In the genomic region with DNA sequence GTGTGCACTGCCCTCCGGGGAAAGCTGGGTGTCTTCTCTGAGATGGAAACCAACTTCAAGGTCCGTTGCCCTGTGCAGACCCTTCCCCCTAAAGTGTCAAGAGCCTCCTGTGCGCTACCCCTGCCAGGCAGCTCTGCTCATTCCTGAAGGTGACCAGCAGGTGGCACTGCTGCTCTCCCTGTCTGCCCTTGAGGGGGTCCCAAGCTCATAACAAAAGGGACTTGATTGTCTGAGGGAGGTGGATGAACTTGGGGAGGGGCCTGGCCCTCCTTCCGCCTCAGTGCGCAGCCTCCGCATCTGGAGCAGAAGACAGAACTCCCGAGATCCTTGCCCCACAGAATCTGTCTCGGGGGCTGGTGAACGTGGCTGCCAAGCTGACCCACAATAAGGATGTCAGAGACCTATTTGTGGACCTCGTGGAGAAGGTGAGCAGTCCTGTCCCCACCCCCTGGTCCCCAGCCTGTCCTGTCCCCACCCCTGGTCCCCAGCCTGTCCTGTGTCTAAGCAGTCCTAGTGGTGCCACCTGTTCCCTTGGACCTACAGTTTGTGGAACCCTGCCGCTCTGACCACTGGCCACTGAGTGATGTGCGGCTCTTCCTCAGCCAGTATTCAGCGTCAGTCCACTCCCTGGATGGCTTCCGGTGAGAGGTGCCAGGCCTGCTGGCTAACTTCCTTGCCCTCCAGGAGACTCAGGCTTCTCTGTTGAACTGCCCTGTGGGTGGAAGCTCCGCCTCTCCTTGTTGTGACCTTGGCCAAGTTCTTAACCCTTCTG, we compare ENCODE assay signal across 8 mouse cellular contexts. TPM values are rescaled to one million over a fixed set of nuclear protein-coding genes. Genes with fewer than 3 reads are reported as not detected.
A peak's percentile ranks its signal among the peaks of the same experiment; 100 is the strongest.
DNase-seq lines count a peak whose midpoint lies in the region; ATAC-seq and TF ChIP-seq lines count a peak whose summit lies in the region.

No protein-coding gene starts in this region.

- H3K27me3 ChIP-seq in forebrain, embryonic 12.5 days, result peaks cover 5% of the 10 kb centered on the region
- H3K27me3 ChIP-seq in hindbrain, postnatal 0 days (ENCODE audit: insufficient read depth, low read length), result no peaks in the 10 kb centered on the region
- no peaks in the 10 kb centered on the region for H3K27me3 ChIP-seq in liver, postnatal 0 days (ENCODE audit: insufficient read depth, low read length)
- H3K27me3 ChIP-seq in neural tube, embryonic 15.5 days (replicated peaks), result peaks cover 4% of the 10 kb centered on the region; the same call in 1 of the 2 replicates

- H3K9me3 ChIP-seq in forebrain, embryonic 12.5 days, result no peaks in the 10 kb centered on the region
- no peaks in the 10 kb centered on the region for H3K9me3 ChIP-seq in hindbrain, postnatal 0 days (ENCODE audit: low read length)
- no peaks in the 10 kb centered on the region for H3K9me3 ChIP-seq in liver, postnatal 0 days (ENCODE audit: low read length)
- H3K9me3 ChIP-seq in neural tube, embryonic 15.5 days (replicated peaks), result no peaks in the 10 kb centered on the region

- TF ChIP-seq CTCF in left cerebral cortex, adult 2 months (IDR thresholded peaks at IDR 0.05), result peak; percentile 92
- TF ChIP-seq CTCF in bone marrow, adult 2 months (IDR thresholded peaks at IDR 0.05; ENCODE audit: control insufficient read depth, insufficient read depth, low read length), result peak; percentile 86
- TF ChIP-seq CTCF in hindbrain, postnatal 0 days (IDR thresholded peaks at IDR 0.05; ENCODE audit: low read depth), result peak; percentile 93
- TF ChIP-seq CTCF in liver, postnatal 0 days (IDR thresholded peaks at IDR 0.05; ENCODE audit: low read depth), result peak; percentile 87

- DNase-seq in left cerebral cortex, adult 2 months (ENCODE audit: extremely low spot score in 1 of 2, low spot score in 2 of 2), result peak; percentile 49 to 54
- no peak for DNase-seq in left cerebral cortex, adult 11 months (ENCODE audit: low spot score)
- DNase-seq in hindbrain, postnatal 0 days (ENCODE audit: low spot score), result peak; percentile 86
- peak; percentile 59 for DNase-seq in liver, postnatal 0 days
- DNase-seq in urinary bladder, postnatal 36 days (ENCODE audit: low spot score in 2 of 2), result no peak

- TF ChIP-seq POLR2A in bone marrow, adult 2 months (IDR thresholded peaks at IDR 0.05; ENCODE audit: borderline replicate concordance, control insufficient read depth, low read depth, low read length), result 0 out of 2 replicates have a peak, but pooled peaks have one; percentile 9

- peak overlapping the region; percentile 36 for H3K9ac ChIP-seq in forebrain, embryonic 12.5 days
- H3K9ac ChIP-seq in hindbrain, postnatal 0 days (replicated peaks; ENCODE audit: low read length), result 0 out of 2 replicates have a peak overlapping the region, but pooled peaks have one; percentile 19
- no peak overlapping the region for H3K9ac ChIP-seq in liver, postnatal 0 days (replicated peaks)
- peak overlapping the region; percentile 46 for H3K9ac ChIP-seq in neural tube, embryonic 15.5 days (replicated peaks)

- 0 out of 2 replicates have a peak overlapping the region, but pooled peaks have one; percentile 7 for H3K4me3 ChIP-seq in left cerebral cortex, adult 2 months
- H3K4me3 ChIP-seq in bone marrow, adult 2 months (replicated peaks; ENCODE audit: control insufficient read depth, low read depth, low read length), result no peak overlapping the region
- peak overlapping the region; percentile 28 for H3K4me3 ChIP-seq in forebrain, embryonic 12.5 days (replicated peaks)
- 0 out of 2 replicates have a peak overlapping the region, but pooled peaks have one; percentile 16 for H3K4me3 ChIP-seq in hindbrain, postnatal 0 days (ENCODE audit: low read length)
- H3K4me3 ChIP-seq in liver, postnatal 0 days (ENCODE audit: low read depth, low read length), result no peak overlapping the region
- peak overlapping the region; percentile 27 for H3K4me3 ChIP-seq in neural tube, embryonic 15.5 days (replicated peaks)

- H3K4me1 ChIP-seq in bone marrow, adult 2 months (ENCODE audit: control insufficient read depth, insufficient read depth, low read length), result no peaks in the 10 kb centered on the region
- peaks cover 33% of the 10 kb centered on the region for H3K4me1 ChIP-seq in forebrain, embryonic 12.5 days
- H3K4me1 ChIP-seq in hindbrain, postnatal 0 days (ENCODE audit: insufficient read depth, low read length), result peaks cover 8% of the 10 kb centered on the region
- H3K4me1 ChIP-seq in liver, postnatal 0 days (ENCODE audit: insufficient read depth), result peaks cover 12% of the 10 kb centered on the region
- H3K4me1 ChIP-seq in neural tube, embryonic 15.5 days, result peaks cover 32% of the 10 kb centered on the region

- H3K4me2 ChIP-seq in forebrain, embryonic 12.5 days, result peak overlapping the region; percentile 40
- peak overlapping the region; percentile 45 for H3K4me2 ChIP-seq in hindbrain, postnatal 0 days (ENCODE audit: low read depth, low read length)
- no peak overlapping the region for H3K4me2 ChIP-seq in liver, postnatal 0 days (ENCODE audit: low read depth, low read length)
- H3K4me2 ChIP-seq in neural tube, embryonic 15.5 days, result peak overlapping the region; percentile 49

- intact Hi-C loops in left cerebral cortex, adult 2 months (cut with DNase I), result loop anchor here (5.0 kb wide), 1 partner anchor 103 kb away; the partner anchor contains the start of gene Ap5b1

- peak; percentile 59 for ATAC-seq in forebrain, embryonic 12.5 days (ENCODE audit: low FRiP score)
- ATAC-seq in hindbrain, postnatal 0 days, result peak; percentile 44
- ATAC-seq in liver, postnatal 0 days, result no peak
- peak; percentile 42 for ATAC-seq in neural tube, embryonic 15.5 days (ENCODE audit: low FRiP score)

- TF ChIP-seq EP300 in liver, postnatal 0 days (IDR thresholded peaks at IDR 0.05; ENCODE audit: low read depth), result no peak

- 68% methylated on average over 15 of the region's 15 CpGs for WGBS in bone marrow, adult 2 months
- WGBS in forebrain, embryonic 12.5 days, result 44% methylated on average over 15 of the region's 15 CpGs
- 28% methylated on average over 15 of the region's 15 CpGs for WGBS in hindbrain, postnatal 0 days
- WGBS in liver, postnatal 0 days (ENCODE audit: insufficient replicate concordance), result 69% methylated on average over 15 of the region's 15 CpGs
- 37% methylated on average over 15 of the region's 15 CpGs for WGBS in neural tube, embryonic 15.5 days

- peaks cover 52% of the 10 kb centered on the region for H3K36me3 ChIP-seq in forebrain, embryonic 12.5 days (replicated peaks)
- peaks cover 35% of the 10 kb centered on the region for H3K36me3 ChIP-seq in hindbrain, postnatal 0 days (ENCODE audit: insufficient read depth, low read length)
- H3K36me3 ChIP-seq in liver, postnatal 0 days (replicated peaks; ENCODE audit: insufficient read depth, low read length), result peaks cover 37% of the 10 kb centered on the region
- H3K36me3 ChIP-seq in neural tube, embryonic 15.5 days, result peaks cover 46% of the 10 kb centered on the region

- 0 out of 2 replicates have a peak overlapping the region, but pooled peaks have one; percentile 19 for H3K27ac ChIP-seq in left cerebral cortex, adult 2 months
- no peak overlapping the region for H3K27ac ChIP-seq in bone marrow, adult 2 months (ENCODE audit: control insufficient read depth, insufficient read depth, low read depth, low read length, poor library complexity)
- peak overlapping the region; percentile 5 for H3K27ac ChIP-seq in forebrain, embryonic 12.5 days
- H3K27ac ChIP-seq in hindbrain, postnatal 0 days, result peak overlapping the region; percentile 43
- no peak overlapping the region for H3K27ac ChIP-seq in liver, postnatal 0 days (ENCODE audit: low read depth)
- peak overlapping the region; percentile 65 for H3K27ac ChIP-seq in neural tube, embryonic 15.5 days (replicated peaks)

RNA-seq across cellular contexts. Expression of gene Fibp, which starts 3.6 kb away (rescaled TPM):
- 10 to 100 TPM; 88.9 to 92.1 TPM for total RNA-seq in left cerebral cortex, adult 2 months (2021)
- polyA plus RNA-seq in bone marrow, adult 2 months (2011; ENCODE audit: insufficient read depth, insufficient read length, low replicate concordance, missing spikeins), result 76.0 and 88.6 TPM in 2 replicates
- 122 and 128 TPM in 2 replicates for polyA plus RNA-seq in forebrain, embryonic 12.5 days (2016; fragmentation: Nextera tagmentation; extraction: Ambion mirVana)
- 76.1 and 103 TPM in 2 replicates for total RNA-seq in hindbrain, postnatal 0 days (2014; rRNA removed)
- polyA plus RNA-seq in hindbrain, postnatal 0 days (2015; fragmentation: Nextera tagmentation; extraction: Ambion mirVana), result 172 and 179 TPM in 2 replicates
- polyA plus RNA-seq in liver, postnatal 0 days (2015; fragmentation: Nextera tagmentation; extraction: Ambion mirVana), result 35.6 and 35.7 TPM in 2 replicates
- 151 and 154 TPM in 2 replicates for polyA plus RNA-seq in neural tube, embryonic 15.5 days (2015; fragmentation: Nextera tagmentation; extraction: Ambion mirVana)

RNA-seq across cellular contexts. Expression of gene Ctsw, which starts 4.3 kb away (rescaled TPM):
- under 1 TPM; 0.36 to 0.47 TPM for total RNA-seq in left cerebral cortex, adult 2 months (2021)
- 9.5 and 20.6 TPM in 2 replicates for polyA plus RNA-seq in bone marrow, adult 2 months (2011; ENCODE audit: insufficient read depth, insufficient read length, low replicate concordance, missing spikeins)
- polyA plus RNA-seq in forebrain, embryonic 12.5 days (2016; fragmentation: Nextera tagmentation; extraction: Ambion mirVana), result 3.1 and 3.7 TPM in 2 replicates
- total RNA-seq in hindbrain, postnatal 0 days (2014; rRNA removed), result 1.2 and 4.5 TPM in 2 replicates
- polyA plus RNA-seq in hindbrain, postnatal 0 days (2015; fragmentation: Nextera tagmentation; extraction: Ambion mirVana), result 1.6 and 2.0 TPM in 2 replicates
- polyA plus RNA-seq in liver, postnatal 0 days (2015; fragmentation: Nextera tagmentation; extraction: Ambion mirVana), result 1.4 and 1.9 TPM in 2 replicates
- polyA plus RNA-seq in neural tube, embryonic 15.5 days (2015; fragmentation: Nextera tagmentation; extraction: Ambion mirVana), result 4.5 and 9.0 TPM in 2 replicates

RNA-seq across cellular contexts. Expression of gene Ccdc85b, which starts 6.3 kb away (rescaled TPM):
- 10 to 100 TPM; 29.5 to 30.6 TPM for total RNA-seq in left cerebral cortex, adult 2 months (2021)
- 4.3 and 8.0 TPM in 2 replicates for polyA plus RNA-seq in bone marrow, adult 2 months (2011; ENCODE audit: insufficient read depth, insufficient read length, low replicate concordance, missing spikeins)
- polyA plus RNA-seq in forebrain, embryonic 12.5 days (2016; fragmentation: Nextera tagmentation; extraction: Ambion mirVana), result 8.0 and 9.0 TPM in 2 replicates
- 17.4 and 18.5 TPM in 2 replicates for total RNA-seq in hindbrain, postnatal 0 days (2014; rRNA removed)
- 16.0 and 16.1 TPM in 2 replicates for polyA plus RNA-seq in hindbrain, postnatal 0 days (2015; fragmentation: Nextera tagmentation; extraction: Ambion mirVana)
- 1.6 and 2.1 TPM in 2 replicates for polyA plus RNA-seq in liver, postnatal 0 days (2015; fragmentation: Nextera tagmentation; extraction: Ambion mirVana)
- 12.6 and 15.0 TPM in 2 replicates for polyA plus RNA-seq in neural tube, embryonic 15.5 days (2015; fragmentation: Nextera tagmentation; extraction: Ambion mirVana)

RNA-seq across cellular contexts. Expression of gene Efemp2, which starts 9.8 kb away (rescaled TPM):
- 10 to 100 TPM; 16.8 to 17.2 TPM for total RNA-seq in left cerebral cortex, adult 2 months (2021)
- polyA plus RNA-seq in bone marrow, adult 2 months (2011; ENCODE audit: insufficient read depth, insufficient read length, low replicate concordance, missing spikeins), result 229 and 236 TPM in 2 replicates
- 40.2 and 41.9 TPM in 2 replicates for polyA plus RNA-seq in forebrain, embryonic 12.5 days (2016; fragmentation: Nextera tagmentation; extraction: Ambion mirVana)
- total RNA-seq in hindbrain, postnatal 0 days (2014; rRNA removed), result 46.3 and 49.3 TPM in 2 replicates
- 36.5 and 41.7 TPM in 2 replicates for polyA plus RNA-seq in hindbrain, postnatal 0 days (2015; fragmentation: Nextera tagmentation; extraction: Ambion mirVana)
- 8.1 and 9.2 TPM in 2 replicates for polyA plus RNA-seq in liver, postnatal 0 days (2015; fragmentation: Nextera tagmentation; extraction: Ambion mirVana)
- polyA plus RNA-seq in neural tube, embryonic 15.5 days (2015; fragmentation: Nextera tagmentation; extraction: Ambion mirVana), result 54.0 and 62.6 TPM in 2 replicates

RNA-seq across cellular contexts. Expression of gene Fosl1, which starts 16.6 kb away (rescaled TPM):
- under 1 TPM in 1 of 2 experiments, not detected in 1; 0.65 TPM for total RNA-seq in left cerebral cortex, adult 2 months (2021)
- polyA plus RNA-seq in bone marrow, adult 2 months (2011; ENCODE audit: insufficient read depth, insufficient read length, low replicate concordance, missing spikeins), result not detected in 2 replicates
- not detected in 2 replicates for polyA plus RNA-seq in forebrain, embryonic 12.5 days (2016; fragmentation: Nextera tagmentation; extraction: Ambion mirVana)
- total RNA-seq in hindbrain, postnatal 0 days (2014; rRNA removed), result not detected in 2 replicates
- not detected in 2 replicates for polyA plus RNA-seq in hindbrain, postnatal 0 days (2015; fragmentation: Nextera tagmentation; extraction: Ambion mirVana)
- polyA plus RNA-seq in liver, postnatal 0 days (2015; fragmentation: Nextera tagmentation; extraction: Ambion mirVana), result not detected in 2 replicates
- polyA plus RNA-seq in neural tube, embryonic 15.5 days (2015; fragmentation: Nextera tagmentation; extraction: Ambion mirVana), result 0.45 TPM in 1 of 2 replicates, not detected in the other

Comparison
In these comparisons a context has a peak if more than half of its experiments do, and no peak if none do; other contexts are left out.
1. DNase-seq: peak in left cerebral cortex, adult 2 months (2 of 2), hindbrain, postnatal 0 days (single experiment) and liver, postnatal 0 days (single experiment); none in left cerebral cortex, adult 11 months (single experiment) and urinary bladder, postnatal 36 days (0 of 2).
2. H3K27ac ChIP-seq: peak in left cerebral cortex, adult 2 months (single experiment), forebrain, embryonic 12.5 days (single experiment), hindbrain, postnatal 0 days (single experiment) and neural tube, embryonic 15.5 days (single experiment); none in bone marrow, adult 2 months (single experiment) and liver, postnatal 0 days (single experiment).
3. H3K4me3 ChIP-seq: peak in left cerebral cortex, adult 2 months (single experiment), forebrain, embryonic 12.5 days (single experiment), hindbrain, postnatal 0 days (single experiment) and neural tube, embryonic 15.5 days (single experiment); none in bone marrow, adult 2 months (single experiment) and liver, postnatal 0 days (single experiment).
4. Peak in every context shown above with its lines, with median percentiles within 50 percentile points of each other: CTCF ChIP-seq.